Mouse (Mus musculus): ENCODE measurements around the gene Zkscan1.

DNA sequence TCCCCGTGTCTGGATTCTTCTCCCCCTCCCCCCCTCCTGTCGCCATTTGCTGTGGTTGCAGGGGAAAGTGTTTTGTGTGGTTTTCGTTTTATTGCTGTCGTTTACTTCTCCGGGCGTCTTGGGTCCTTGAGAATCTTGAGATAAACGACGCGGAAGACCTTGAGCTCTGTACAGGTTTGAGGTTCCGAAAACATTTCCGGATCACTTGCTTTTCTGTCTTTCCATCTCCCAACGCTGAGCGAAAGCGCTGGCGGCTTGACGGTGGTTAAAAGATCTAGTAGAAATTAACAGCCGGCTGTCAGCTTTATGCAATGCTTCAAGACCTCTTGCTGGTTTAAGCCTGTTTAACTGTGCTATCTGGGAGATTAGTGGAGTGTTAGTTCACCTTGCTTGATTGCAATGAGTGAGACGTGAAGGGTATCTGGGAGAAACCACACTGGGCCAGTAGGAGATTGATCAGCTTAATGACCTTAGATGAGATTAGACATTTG, 582 bp downstream of the Zkscan1 start:
- TF ChIP-seq CTCF (IDR thresholded peaks at IDR 0.05) (no peak), POLR2A (IDR thresholded peaks at IDR 0.05; ENCODE audit: insufficient read depth, low read depth, low read length) (no peak)

All from heart, adult 2 months (tissue).